Mouse (Mus musculus): ENCODE results near the gene Ntrk2.

- TF ChIP-seq POLR2A (IDR thresholded peaks at IDR 0.05; ENCODE audit: extremely low read depth, insufficient read depth, low read length): no peak
- no peak for TF ChIP-seq CTCF (IDR thresholded peaks at IDR 0.05; ENCODE audit: extremely low read depth, insufficient read depth, low read length)
Observed at GRCm38 (mm10) chr13:58916348-58916747, 110.0 kb downstream of the Ntrk2 start.
